Mouse (Mus musculus) spleen, adult 2 months (tissue): ENCODE results near the gene Srrm3. TPM values are rescaled to one million over a fixed set of nuclear protein-coding genes. Genes with fewer than 3 reads are reported as not detected.

Source experiments
- DNase-seq, 2 experiments: peaks; one replicate each; pipeline versions ENCODE4 v3.0.0 to v3.0.0-alpha.2; 2012 to 2021; ENCODE audit warnings: low spot score in 2 of 2, low read depth in 1 of 2
- H3K27ac ChIP-seq: fragments of 200-500 bp; 2 replicates; pipeline ENCODE4 v1.5.1; 2012; ENCODE audit warnings: low read length, inconsistent platforms; ENCODE audit not compliant: insufficient read depth
- H3K27me3 ChIP-seq: fragments of 200-500 bp; 2 replicates; pipeline ENCODE4 v1.6.1; 2012; ENCODE audit warnings: mild to moderate bottlenecking, moderate library complexity, low read length, inconsistent platforms; ENCODE audit not compliant: control insufficient read depth, insufficient read depth
- H3K36me3 ChIP-seq: fragments of 200-500 bp; 2 replicates; pipeline ENCODE4 v1.6.1; 2012; ENCODE audit warnings: mild to moderate bottlenecking, low read length, inconsistent platforms; ENCODE audit not compliant: control insufficient read depth, insufficient read depth
- H3K4me1 ChIP-seq: fragments of 200-500 bp; 2 replicates; pipeline ENCODE4 v1.6.1; 2011; ENCODE audit warnings: inconsistent platforms; ENCODE audit not compliant: control insufficient read depth, insufficient read depth, insufficient read length
- H3K4me3 ChIP-seq: fragments of 200-500 bp; 2 replicates; pipeline ENCODE4 v1.5.1; 2011; ENCODE audit warnings: mild to moderate bottlenecking, inconsistent platforms; ENCODE audit not compliant: insufficient read depth, insufficient read length; ENCODE audit errors: extremely low read depth
- CTCF ChIP-seq: fragments of 200-500 bp; IDR thresholded peaks from 2 replicates; pipeline ENCODE4 v1.5.1; 2011; ENCODE audit warnings: mild to moderate bottlenecking, inconsistent platforms; ENCODE audit not compliant: insufficient read depth, insufficient read length, insufficient replicate concordance; ENCODE audit errors: extremely low read depth
- POLR2A ChIP-seq: fragments of 200-500 bp; IDR thresholded peaks from 2 replicates; pipeline ENCODE4 v1.6.1; 2011; ENCODE audit warnings: low read depth, low read length, inconsistent platforms
- WGBS: fragments of 180-500 bp; shearing (Covaris S2); methylation state at CpG from one replicate; pipeline ENCODE4 v1.1.7; 2018; 5-methylcytosine and 5-hydroxymethylcytosine counted together
- polyA plus RNA-seq: library from polyadenylated mRNA; depleted of rRNA; stranded (reverse); fragments of >200 nt; gene quantifications from 2 replicates; pipeline ENCODE4 v1.2.3, GENCODE M21; 2012

The Srrm3 gene
- polyA plus RNA-seq, 1 experiment = 0.06 TPM

DNA sequence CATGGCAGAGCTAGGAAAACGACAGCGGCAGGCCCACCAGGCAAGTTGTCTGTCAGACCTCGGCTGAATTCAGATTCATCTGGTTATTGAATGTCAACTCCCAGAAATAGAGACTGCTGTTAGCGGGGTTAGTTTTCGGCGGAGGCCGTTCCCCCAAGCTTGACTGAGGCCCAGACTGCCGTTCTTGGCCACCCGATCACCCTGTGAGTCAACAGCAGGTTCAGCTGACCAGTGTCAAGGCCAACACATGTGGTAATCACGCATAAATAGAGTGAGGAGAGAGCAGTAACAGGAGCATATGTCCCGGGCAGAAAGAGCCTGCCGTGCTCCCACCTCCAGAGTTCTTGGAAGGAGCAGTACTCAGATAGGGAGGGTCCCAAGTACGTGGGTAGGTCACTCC, 100.6 kb downstream of the Srrm3 start:
- Histone ChIP-seq H3K27me3 (0 out of 2 replicates have a peak, but pooled peaks cover 2% of the 10 kb centered on the region), H3K36me3 (peaks cover 20% of the 10 kb centered on the region), H3K4me3 (no peak overlapping the region), H3K27ac (no peak overlapping the region), H3K4me1 (no peaks in the 10 kb centered on the region; the same call in 1 of the 2 replicates)
- no peak for DNase-seq
- TF ChIP-seq POLR2A (no peak), CTCF (no peak)
- WGBS = 85% methylated on average over 13 of the region's 13 CpGs

- no peak overlapping the region for H3K4me3 ChIP-seq
- H3K27me3 ChIP-seq = 0 out of 2 replicates have a peak, but pooled peaks cover 2% of the 10 kb centered on the region
- H3K4me1 ChIP-seq = no peaks in the 10 kb centered on the region; the same call in none of the 2 replicates
- TF ChIP-seq POLR2A = no peak
- no peak for DNase-seq
- H3K36me3 ChIP-seq = peaks cover 20% of the 10 kb centered on the region
- H3K27ac ChIP-seq = no peak overlapping the region
- 86% methylated on average over 12 of the region's 12 CpGs for WGBS
Measured at GRCm38 (mm10) chr5:135908185-135908584, 101.5 kb downstream of the Srrm3 start.

DNA sequence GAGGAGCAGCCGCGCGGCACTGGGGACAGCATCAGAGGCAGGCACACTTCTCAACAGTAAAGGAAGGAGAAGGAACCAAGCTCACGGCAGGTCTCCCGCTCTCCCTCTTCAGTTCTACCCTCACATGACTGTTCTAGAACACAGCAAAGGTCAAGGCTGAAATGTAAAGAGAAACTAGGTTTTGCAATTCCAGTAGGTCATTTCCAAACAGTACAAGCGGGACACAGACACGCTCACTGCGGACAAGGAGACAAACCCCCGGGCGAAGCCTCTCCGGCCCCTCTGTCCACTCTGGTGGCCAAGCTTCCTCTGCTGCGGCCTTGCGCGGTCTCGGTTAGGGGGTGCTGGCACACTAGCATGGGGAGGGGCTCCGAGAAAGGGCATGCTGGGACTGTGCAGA, 102.3 kb downstream of the Srrm3 start:
- Histone ChIP-seq H3K4me1 (peaks cover 3% of the 10 kb centered on the region; the same call in 1 of the 2 replicates), H3K4me3 (no peak overlapping the region), H3K27ac (no peak overlapping the region), H3K36me3 (peaks cover 20% of the 10 kb centered on the region), H3K27me3 (no peaks in the 10 kb centered on the region)
- TF ChIP-seq POLR2A = no peak
- no peak for TF ChIP-seq CTCF
- 90% methylated on average over 16 of the region's 16 CpGs for WGBS
- no peak for DNase-seq

DNA sequence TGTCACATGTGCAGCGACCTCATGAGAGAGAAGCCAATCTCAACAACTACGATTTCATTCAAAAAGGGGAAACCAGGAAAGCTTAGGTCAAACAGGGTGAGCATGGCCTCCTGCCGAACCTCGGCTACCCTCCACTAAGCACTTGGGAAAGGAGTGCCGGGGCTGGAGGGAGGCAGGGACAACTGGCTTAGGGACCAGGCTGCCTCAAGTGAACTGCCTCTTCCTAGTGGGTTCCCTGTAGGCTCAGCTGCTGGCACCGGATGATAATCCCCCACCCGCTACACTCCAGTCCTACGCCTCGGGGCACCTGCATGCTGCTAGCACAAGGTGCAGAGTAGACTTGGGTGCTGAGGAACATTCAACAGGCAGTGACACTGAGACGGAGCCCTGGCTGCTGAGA, 103.0 kb downstream of the Srrm3 start:
- peaks cover 4% of the 10 kb centered on the region; the same call in 1 of the 2 replicates for H3K4me1 ChIP-seq
- no peaks in the 10 kb centered on the region for H3K27me3 ChIP-seq
- no peak overlapping the region for H3K27ac ChIP-seq
- 88% methylated on average over 10 of the region's 10 CpGs for WGBS
- peaks cover 20% of the 10 kb centered on the region for H3K36me3 ChIP-seq
- H3K4me3 ChIP-seq = no peak overlapping the region
- no peak for TF ChIP-seq POLR2A
- TF ChIP-seq CTCF = no peak
- no peak for DNase-seq

DNA sequence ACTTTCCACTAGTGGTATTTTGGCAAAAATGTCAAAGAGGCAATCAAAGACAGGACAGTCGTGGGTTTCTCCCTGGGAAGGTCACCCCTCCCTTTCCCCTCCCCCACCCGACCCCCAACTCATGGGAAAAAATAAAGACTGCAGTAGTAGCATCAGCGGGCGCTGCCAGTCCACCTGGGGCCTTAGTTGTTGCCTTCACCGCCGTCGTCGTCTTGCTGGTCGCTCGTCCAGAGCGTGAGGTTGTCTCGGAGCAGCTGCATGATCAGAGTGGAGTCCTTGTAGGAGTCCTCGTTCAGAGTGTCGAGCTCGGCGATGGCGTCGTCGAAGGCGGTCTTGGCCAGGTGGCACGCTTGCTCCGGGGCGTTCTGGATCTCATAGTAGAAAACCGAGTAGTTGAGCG, 104.1 kb downstream of the Srrm3 start:
- H3K36me3 ChIP-seq = peaks cover 20% of the 10 kb centered on the region
- 95% methylated on average over 25 of the region's 25 CpGs for WGBS
- TF ChIP-seq CTCF (no peak), POLR2A (no peak)
- H3K4me1 ChIP-seq = peaks cover 4% of the 10 kb centered on the region; the same call in 1 of the 2 replicates
- no peak overlapping the region for H3K27ac ChIP-seq
- no peak overlapping the region for H3K4me3 ChIP-seq
- H3K27me3 ChIP-seq = no peaks in the 10 kb centered on the region
- DNase-seq = no peak

- H3K27me3 ChIP-seq = no peaks in the 10 kb centered on the region
- TF ChIP-seq CTCF = no peak
- no peak for TF ChIP-seq POLR2A
- DNase-seq = no peak
- 87% methylated on average over 11 of the region's 11 CpGs for WGBS
- H3K27ac ChIP-seq = no peak overlapping the region
- peaks cover 4% of the 10 kb centered on the region; the same call in 1 of the 2 replicates for H3K4me1 ChIP-seq
- no peak overlapping the region for H3K4me3 ChIP-seq
- peaks cover 20% of the 10 kb centered on the region for H3K36me3 ChIP-seq
Measured at GRCm38 (mm10) chr5:135911633-135912220, 105.0 kb downstream of the Srrm3 start.

- no peak for DNase-seq
- WGBS = 46% methylated on average over 5 of the region's 5 CpGs
- TF ChIP-seq POLR2A (no peak), CTCF (no peak)
- peaks cover 4% of the 10 kb centered on the region; the same call in 1 of the 2 replicates for H3K4me1 ChIP-seq
- H3K27ac ChIP-seq = peak overlapping the region; percentile 16; the same call in 1 of the 2 replicates
- no peaks in the 10 kb centered on the region for H3K27me3 ChIP-seq
- no peak overlapping the region for H3K4me3 ChIP-seq
- peaks cover 20% of the 10 kb centered on the region for H3K36me3 ChIP-seq
Measured at GRCm38 (mm10) chr5:135913201-135913600, 106.5 kb downstream of the Srrm3 start.
